11 mouse cellular contexts compared by ENCODE assay signal in the genomic region with DNA sequence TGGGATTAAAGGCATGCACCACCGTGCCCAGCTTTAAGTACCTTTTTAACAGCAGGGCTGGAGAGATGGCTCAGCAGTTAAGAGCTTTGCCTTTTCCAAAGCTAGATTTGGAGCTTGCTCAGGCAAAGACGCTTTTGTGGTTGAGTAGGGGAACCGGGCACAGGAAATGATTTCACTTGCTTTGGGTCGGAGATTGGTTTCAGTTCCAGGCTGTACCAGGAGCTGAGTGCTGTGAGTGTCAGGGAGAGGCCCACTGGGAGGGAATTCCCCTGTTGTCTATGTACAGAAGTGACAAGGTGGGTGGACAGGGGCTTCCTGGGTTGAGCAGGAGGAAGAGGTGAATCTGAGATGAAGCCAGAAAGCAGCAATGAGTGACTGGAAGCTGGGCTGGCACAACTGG. TPM values are rescaled to one million over a fixed set of nuclear protein-coding genes. Genes with fewer than 3 reads are reported as not detected.
DNase-seq lines count a peak whose midpoint lies in the region; ATAC-seq and TF ChIP-seq lines count a peak whose summit lies in the region.
"Had no signal": no experiment of that assay in that cellular context is flagged by ENCODE, and none has a peak within 500 bp of the region (broad histone marks: within the 10 kb centered on the region; RNA-seq: fewer than 3 reads in every experiment).

No protein-coding gene starts in this region.

- no peaks in the 10 kb centered on the region for H3K79me2 ChIP-seq in macrophage (ENCODE audit: inconsistent target)

- WGBS in kidney, adult 2 months, result 59% methylated on average over 4 of the region's 4 CpGs
- WGBS in kidney, embryonic 15.5 days, result 63% methylated on average over 4 of the region's 4 CpGs
- WGBS in macrophage (ENCODE audit: missing documents), result 0% methylated on average over 4 of the region's 4 CpGs

- no peak overlapping the region for H3K4me3 ChIP-seq in kidney, adult 2 months (ENCODE audit: insufficient read depth, low read depth, low read length)
- H3K4me3 ChIP-seq in kidney, embryonic 15.5 days (replicated peaks), result no peak overlapping the region
- H3K4me3 ChIP-seq in macrophage (ENCODE audit: inconsistent target), result no peak overlapping the region
- H3K4me3 ChIP-seq: hindbrain, embryonic 15.5 days; liver, embryonic 13.5 days had no signal

- peaks cover 8% of the 10 kb centered on the region; the same call in 1 of the 2 replicates for H3K4me1 ChIP-seq in kidney, adult 2 months (ENCODE audit: control insufficient read depth, insufficient read depth, low read length)
- peaks cover 33% of the 10 kb centered on the region for H3K4me1 ChIP-seq in kidney, embryonic 15.5 days

- no peaks in the 10 kb centered on the region for H3K36me3 ChIP-seq in kidney, adult 2 months (ENCODE audit: control insufficient read depth, insufficient read depth, low read length)
- H3K36me3 ChIP-seq in kidney, embryonic 15.5 days, result no peaks in the 10 kb centered on the region
- H3K36me3 ChIP-seq in macrophage (ENCODE audit: inconsistent target), result no peaks in the 10 kb centered on the region
- H3K36me3 ChIP-seq: hindbrain, embryonic 15.5 days; liver, embryonic 13.5 days had no signal

- no peak for ATAC-seq in kidney, embryonic 15.5 days (replicated peaks; ENCODE audit: low FRiP score)
- ATAC-seq in CD4-positive, CD25-positive, alpha-beta regulatory T cell, adult 4 months, result peak; percentile 94
- ATAC-seq in erythroblast, adult 5-6 weeks (replicated peaks; ENCODE audit: low FRiP score, poor library complexity, severe bottlenecking), result no peak

- TF ChIP-seq POLR2A in kidney, adult 2 months (IDR thresholded peaks at IDR 0.05; ENCODE audit: low read depth, low read length), result no peak

- no peak for TF ChIP-seq CTCF in kidney, adult 2 months (conservative IDR thresholded peaks at IDR 0.05; ENCODE audit: insufficient read depth, insufficient read length, low read depth, low read length)

- peak; percentile 63 for DNase-seq in kidney, adult 2 months
- DNase-seq in 3T3-L1 (ENCODE audit: low read depth, low spot score), result peak; percentile 69
- DNase-seq in urinary bladder, postnatal 25 days (ENCODE audit: low spot score), result no peak
- DNase-seq in left cerebral cortex, postnatal 4 days, result no peak
- DNase-seq: embryo, embryonic 11 days; liver, embryonic 13.5 days had no signal

- intact Hi-C loops in left cerebral cortex, postnatal 4 days (cut with DNase I), result no loop called here

- no peaks in the 10 kb centered on the region for H3K9me3 ChIP-seq in kidney, embryonic 15.5 days (replicated peaks)
- H3K9me3 ChIP-seq: hindbrain, embryonic 15.5 days; liver, embryonic 13.5 days had no signal

- no peak overlapping the region for H3K4me2 ChIP-seq in kidney, embryonic 15.5 days
- H3K4me2 ChIP-seq: hindbrain, embryonic 15.5 days; liver, embryonic 13.5 days had no signal

- no peak overlapping the region for H3K27ac ChIP-seq in kidney, adult 2 months (ENCODE audit: insufficient read depth, low read depth, low read length)
- H3K27ac ChIP-seq in kidney, embryonic 15.5 days, result no peak overlapping the region
- peak overlapping the region; percentile 62 for H3K27ac ChIP-seq in macrophage
- H3K27ac ChIP-seq: hindbrain, embryonic 15.5 days; liver, embryonic 13.5 days had no signal

- no peaks in the 10 kb centered on the region for H3K27me3 ChIP-seq in kidney, adult 2 months (replicated peaks; ENCODE audit: control insufficient read depth, insufficient read depth, low read length)
- no peaks in the 10 kb centered on the region for H3K27me3 ChIP-seq in kidney, embryonic 15.5 days
- H3K27me3 ChIP-seq: hindbrain, embryonic 15.5 days had no signal

- no peak overlapping the region for H3K9ac ChIP-seq in kidney, embryonic 15.5 days
- H3K9ac ChIP-seq: hindbrain, embryonic 15.5 days; liver, embryonic 13.5 days had no signal

RNA-seq across cellular contexts. Expression of a gene that starts 9.5 kb away (rescaled TPM):
- 16.5 and 18.5 TPM in 2 replicates for polyA plus RNA-seq in kidney, adult 2 months (2012; rRNA removed)
- polyA plus RNA-seq in kidney, embryonic 15.5 days (2015; fragmentation: Nextera tagmentation; extraction: Ambion mirVana), result 18.8 and 23.4 TPM in 2 replicates
- 1 to 10 TPM; 4.1 to 9.9 TPM for polyA plus RNA-seq in CD4-positive, CD25-positive, alpha-beta regulatory T cell, adult 4 months (2017; shearing (Covaris generic))
- total RNA-seq in macrophage (2018; cell fraction: chromatin; rRNA removed), result 10 to 100 TPM in 17 of 26 experiments, 1 to 10 TPM in 9; 3.5 to 73.4 (median 15.4) TPM
- total RNA-seq in macrophage (2018; cell fraction: cytosol; rRNA removed), result 1 to 10 TPM in 22 of 26 experiments, under 1 TPM in 4; 0.48 to 4.6 (median 1.9) TPM
- total RNA-seq in macrophage (2018; cell fraction: nucleus; rRNA removed), result 10 to 100 TPM in 6 of 26 experiments, 1 to 10 TPM in 20; 1.5 to 26.6 (median 5.2) TPM
- polyA plus RNA-seq in macrophage (2018), result 0.95 to 2.5 TPM (median 2.2 TPM) in 3 replicates
- total RNA-seq in erythroblast, adult 5-6 weeks (2015; ENCODE audit: low replicate concordance), result 2.7 TPM in 1 of 2 replicates, not detected in the other
- total RNA-seq in erythroblast, adult 5-6 weeks (2017; ENCODE audit: low replicate concordance), result 0.98 TPM in 1 of 2 replicates, not detected in the other
- 10 to 100 TPM; 65.4 to 69.7 TPM for total RNA-seq in left cerebral cortex, postnatal 4 days (2021)

RNA-seq across cellular contexts. Expression of a gene that starts 39.3 kb away (rescaled TPM):
- polyA plus RNA-seq in kidney, adult 2 months (2012; rRNA removed), result 17.9 and 21.4 TPM in 2 replicates
- 42.5 and 42.8 TPM in 2 replicates for polyA plus RNA-seq in kidney, embryonic 15.5 days (2015; fragmentation: Nextera tagmentation; extraction: Ambion mirVana)
- polyA plus RNA-seq in CD4-positive, CD25-positive, alpha-beta regulatory T cell, adult 4 months (2017; shearing (Covaris generic)), result 10 to 100 TPM; 23.6 to 25.6 TPM
- 100 to 1,000 TPM in 2 of 26 experiments, 10 to 100 TPM in 23, 1 to 10 TPM in 1; 9.5 to 112 (median 16.5) TPM for total RNA-seq in macrophage (2018; cell fraction: chromatin; rRNA removed)
- total RNA-seq in macrophage (2018; cell fraction: cytosol; rRNA removed), result 10 to 100 TPM; 11.5 to 42.6 (median 17.7) TPM
- total RNA-seq in macrophage (2018; cell fraction: nucleus; rRNA removed), result 100 to 1,000 TPM in 2 of 26 experiments, 10 to 100 TPM in 24; 14.5 to 149 (median 23.2) TPM
- polyA plus RNA-seq in macrophage (2018), result 12.2 to 18.4 TPM (median 14.4 TPM) in 3 replicates
- 15.8 and 23.4 TPM in 2 replicates for total RNA-seq in erythroblast, adult 5-6 weeks (2015; ENCODE audit: low replicate concordance)
- 7.9 and 11.7 TPM in 2 replicates for total RNA-seq in erythroblast, adult 5-6 weeks (2017; ENCODE audit: low replicate concordance)
- total RNA-seq in left cerebral cortex, postnatal 4 days (2021), result 10 to 100 TPM; 35.3 to 38.2 TPM

Comparison
In these comparisons a context has a peak if more than half of its experiments do, and no peak if none do; other contexts are left out.
1. DNase-seq: peak in kidney, adult 2 months (single experiment) and 3T3-L1 (single experiment); none in urinary bladder, postnatal 25 days (single experiment) and left cerebral cortex, postnatal 4 days (single experiment).